Mouse (Mus musculus) CH12.LX (cell line): ENCODE results near the gene Olfr1357.

ENCODE experiments used
- BHLHE40 ChIP-seq: IDR thresholded peaks from 2 replicates; pipeline ENCODE4 v1.6.1; 2011; ENCODE audit warnings: mild to moderate bottlenecking, low read depth, low read length, improper control_type of control experiment
- CHD1 ChIP-seq: IDR thresholded peaks from 2 replicates; pipeline ENCODE4 v1.6.1; 2012; ENCODE audit warnings: low read depth, low read length, improper control_type of control experiment, inconsistent platforms
- CTCF ChIP-seq, 2 experiments: IDR thresholded peaks in 1 of 2; conservative IDR thresholded peaks in 1 of 2; 2 replicates each; pipeline ENCODE4 v1.5.1; 2011 to 2012; ENCODE audit warnings: low read depth in 2 of 2, low read length in 2 of 2, improper control_type of control experiment in 1 of 2, inconsistent platforms in 1 of 2, mild to moderate bottlenecking in 1 of 2, moderate library complexity in 1 of 2
- EP300 ChIP-seq: IDR thresholded peaks from 2 replicates; pipeline ENCODE4 v1.6.1; 2011; ENCODE audit warnings: low read length, improper control_type of control experiment
- MAX ChIP-seq: IDR thresholded peaks from 2 replicates; pipeline ENCODE4 v1.6.1; 2011; ENCODE audit warnings: low read length, improper control_type of control experiment
- POLR2A ChIP-seq: IDR thresholded peaks from 2 replicates; pipeline ENCODE4 v1.6.1; 2011; ENCODE audit warnings: low read depth, mild to moderate bottlenecking, improper control_type of control experiment, low read length
- POLR2AphosphoS2 ChIP-seq: IDR thresholded peaks from 2 replicates; pipeline ENCODE4 v1.6.1; 2011; ENCODE audit warnings: low read depth, low read length, improper control_type of control experiment
- SIN3A ChIP-seq: IDR thresholded peaks from 2 replicates; pipeline ENCODE4 v1.6.1; 2012; ENCODE audit warnings: low read length, improper control_type of control experiment, inconsistent platforms
- SMC3 ChIP-seq: IDR thresholded peaks from 2 replicates; pipeline ENCODE4 v1.6.1; 2011; ENCODE audit warnings: low read depth, low read length, improper control_type of control experiment
- TCF12 ChIP-seq: IDR thresholded peaks from 2 replicates; pipeline ENCODE4 v1.6.1; 2014; ENCODE audit warnings: low read depth, mild to moderate bottlenecking, inconsistent platforms, low read length, improper control_type of control experiment
- USF2 ChIP-seq: conservative IDR thresholded peaks from 2 replicates; pipeline ENCODE4 v1.6.1; 2011; ENCODE audit warnings: low read depth, low read length, improper control_type of control experiment
- ZKSCAN1 ChIP-seq: IDR thresholded peaks from 2 replicates; pipeline ENCODE4 v1.6.1; 2012; ENCODE audit warnings: low read depth, inconsistent platforms, low read length, improper control_type of control experiment, borderline replicate concordance
- ZMIZ1 ChIP-seq: IDR thresholded peaks from 2 replicates; pipeline ENCODE4 v1.6.1; 2012; ENCODE audit warnings: low read depth, mild to moderate bottlenecking, inconsistent platforms, low read length, improper control_type of control experiment
- ZNF384 ChIP-seq: IDR thresholded peaks from 2 replicates; pipeline ENCODE4 v1.6.1; 2012; ENCODE audit warnings: low read depth, low read length, improper control_type of control experiment, inconsistent platforms

DNA sequence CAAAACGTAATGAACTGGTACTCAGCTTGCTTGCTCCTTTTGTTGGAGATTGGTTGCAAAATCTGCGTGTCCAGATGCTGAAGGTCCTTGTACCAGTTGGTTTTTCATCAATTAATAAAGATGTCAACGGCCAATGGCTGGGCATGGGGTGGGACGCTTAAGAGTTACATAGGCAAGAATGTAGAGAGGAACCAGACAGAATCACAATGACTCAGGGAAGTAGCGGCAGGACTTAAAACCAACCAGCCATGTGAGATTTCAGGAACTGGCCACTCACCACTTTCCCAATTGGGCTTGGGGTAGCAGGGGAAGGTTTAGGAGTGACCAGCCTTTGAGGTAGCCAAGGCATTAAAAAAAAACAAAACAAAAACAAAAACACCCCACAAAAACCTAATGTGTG is 18.0 kb downstream of the Olfr1357 start:
- TF ChIP-seq CTCF (conservative IDR thresholded peaks at IDR 0.05 in 1 of 2, IDR thresholded peaks at IDR 0.05 in 1 of 2; ENCODE audit: low read depth in 2 of 2, low read length in 2 of 2) (no peak), MAX (no peak), POLR2AphosphoS2 (no peak), POLR2A (no peak), USF2 (no peak), EP300 (no peak), SMC3 (no peak), ZMIZ1 (no peak), ZKSCAN1 (no peak), ZNF384 (no peak), TCF12 (no peak), SIN3A (no peak), CHD1 (no peak), BHLHE40 (no peak)
